Mouse (Mus musculus) erythroblast, adult 5-6 weeks (primary cell): Measurements from ENCODE around the gene Ttc3. TPM values are rescaled to one million over a fixed set of nuclear protein-coding genes. Genes with fewer than 3 reads are reported as not detected.
"Not testable (repeated sequence)": the region's sequence is repeated elsewhere in the genome, so short reads cannot be mapped to it uniquely, and the experiment has no call there.

Source experiments
- ATAC-seq: replicated peaks from 2 replicates; pipeline ENCODE4 v1.8.0; 2016; ENCODE audit warnings: moderate number of reproducible peaks, mild to moderate bottlenecking, moderate TSS enrichment, inconsistent platforms; ENCODE audit not compliant: poor library complexity, low FRiP score, severe bottlenecking
- total RNA-seq, 2 experiments: library from RNA; stranded (forward) in 1 of 2; stranded (reverse) in 1 of 2; fragments of 150-400 nt in 1 of 2; fragments of 200-764, 138-1000 nt in 1 of 2; gene quantifications; 2 replicates each; pipeline versions ENCODE4 v1.2.3 to v1.2.4; 2015 to 2017; ENCODE audit warnings: low replicate concordance in 2 of 2

Gene Ttc3
- total RNA-seq, 2 experiments from 2014 or later = 12.4 to 13.6 TPM

GRCm38 (mm10) chr16:94412760-94413159 is 42.3 kb downstream of the Ttc3 start:
- no peak for ATAC-seq

- no peak for ATAC-seq
Measured at GRCm38 (mm10) chr16:94414151-94414550, 43.7 kb downstream of the Ttc3 start.

- no peak for ATAC-seq
Measured at GRCm38 (mm10) chr16:94420498-94420897, 50.1 kb downstream of the Ttc3 start.

- ATAC-seq = no peak
Measured at GRCm38 (mm10) chr16:94428948-94429347, 58.5 kb downstream of the Ttc3 start.

DNA sequence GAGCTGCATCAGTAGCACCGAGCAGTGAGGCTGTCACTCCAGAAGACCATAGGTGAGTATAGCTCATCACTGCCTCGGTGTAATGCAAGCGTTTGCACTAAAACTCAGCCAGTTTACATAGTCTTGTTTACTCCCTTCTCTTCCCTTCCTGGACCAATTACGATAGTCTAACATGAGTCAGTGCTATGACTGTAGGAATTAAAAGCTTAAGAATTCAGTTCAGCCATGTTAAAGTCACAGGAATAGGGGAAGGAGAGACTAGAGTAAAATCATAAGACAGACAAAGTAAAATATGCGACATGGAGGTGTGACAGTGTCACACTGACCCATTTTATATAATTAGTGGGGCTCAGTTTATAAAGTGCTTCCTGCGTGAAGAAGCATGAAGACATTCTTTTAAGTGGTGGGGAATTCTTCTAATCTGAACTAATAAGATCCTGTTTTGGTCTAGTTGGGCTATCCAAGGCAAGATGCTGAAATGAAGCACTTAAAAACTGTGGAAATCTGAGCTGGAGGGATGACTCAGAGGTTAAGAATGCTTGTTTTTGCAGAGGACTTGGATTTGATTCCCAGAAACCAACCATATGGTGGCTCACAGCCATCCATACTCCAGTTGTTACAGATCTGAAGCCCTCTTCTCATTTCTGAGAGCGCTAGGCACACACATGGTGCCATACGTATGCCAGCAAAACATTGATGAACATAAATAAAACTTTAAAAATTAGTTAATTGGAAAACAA is 65.2 kb downstream of the Ttc3 start:
- no peak for ATAC-seq

DNA sequence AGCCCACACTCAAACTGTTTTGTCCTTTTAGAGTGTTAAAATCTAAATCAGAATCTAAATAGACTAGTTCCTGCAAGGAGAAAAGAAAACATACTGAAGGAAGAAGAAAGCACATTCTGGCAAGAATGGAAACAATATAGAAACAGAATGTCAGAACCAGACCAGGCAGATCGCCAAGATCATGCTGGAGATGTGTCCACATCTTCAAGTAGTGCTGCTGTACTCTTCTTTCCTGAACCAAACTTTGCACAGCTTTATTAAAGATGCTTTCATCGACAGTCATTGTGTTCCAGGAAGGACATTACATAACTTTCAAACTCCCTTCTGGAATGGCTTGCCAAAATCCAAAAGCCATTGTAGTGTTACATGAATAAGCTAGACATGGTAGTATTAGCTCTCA is 66.4 kb downstream of the Ttc3 start:
- no peak for ATAC-seq

- ATAC-seq = no peak
Measured at GRCm38 (mm10) chr16:94441361-94441760, 70.9 kb downstream of the Ttc3 start.

- no peak for ATAC-seq
Measured at GRCm38 (mm10) chr16:94449151-94449550, 78.7 kb downstream of the Ttc3 start.

- ATAC-seq = no peak
Measured at GRCm38 (mm10) chr16:94449632-94450031, 79.2 kb downstream of the Ttc3 start.

DNA sequence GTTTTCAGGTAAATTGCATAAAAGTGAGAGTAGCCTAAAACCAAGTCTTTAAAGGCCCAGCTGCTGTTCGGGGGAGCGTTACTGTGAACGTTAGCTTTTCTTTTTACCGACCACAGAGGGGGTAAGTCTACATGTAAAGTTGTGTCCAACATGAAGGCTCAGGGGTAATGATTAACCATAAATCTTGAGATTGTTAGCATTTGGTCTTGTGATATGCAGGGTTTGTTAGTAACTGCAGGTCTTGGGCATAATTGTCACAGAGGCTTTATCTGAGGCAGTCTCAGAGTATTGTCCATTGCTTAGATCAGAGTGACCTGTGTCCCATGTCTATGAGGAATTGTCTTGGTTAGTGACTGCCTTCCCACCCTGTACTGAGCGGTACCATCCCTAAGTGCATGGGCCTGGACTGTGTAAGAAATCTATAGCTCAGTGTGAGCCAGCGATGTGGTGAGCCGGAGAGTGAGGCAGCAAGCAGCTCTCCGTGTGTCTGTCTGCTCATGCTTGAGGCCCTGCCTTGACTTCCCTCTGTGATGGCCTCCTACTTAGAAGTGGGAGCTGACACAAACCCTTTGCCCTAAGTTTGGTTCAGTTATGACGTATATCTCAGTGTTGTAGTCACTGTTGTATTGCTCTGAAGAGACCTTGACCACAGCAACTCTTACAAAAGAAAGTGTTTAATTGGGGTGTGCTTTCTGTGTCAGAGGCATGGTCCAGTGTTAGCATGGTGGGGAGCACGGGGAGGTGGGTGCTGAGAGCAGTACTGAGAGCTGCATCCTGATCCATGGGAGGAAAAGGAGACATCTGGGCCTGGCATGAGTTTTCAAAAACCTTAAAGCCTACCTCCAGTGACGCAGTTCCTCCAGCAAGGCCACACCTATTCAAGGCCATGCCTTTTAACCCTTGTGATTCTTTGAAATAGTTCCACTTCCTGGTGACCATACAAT is 81.4 kb downstream of the Ttc3 start:
- ATAC-seq = 0 out of 2 replicates have a peak, but pooled peaks have one; percentile 51

DNA sequence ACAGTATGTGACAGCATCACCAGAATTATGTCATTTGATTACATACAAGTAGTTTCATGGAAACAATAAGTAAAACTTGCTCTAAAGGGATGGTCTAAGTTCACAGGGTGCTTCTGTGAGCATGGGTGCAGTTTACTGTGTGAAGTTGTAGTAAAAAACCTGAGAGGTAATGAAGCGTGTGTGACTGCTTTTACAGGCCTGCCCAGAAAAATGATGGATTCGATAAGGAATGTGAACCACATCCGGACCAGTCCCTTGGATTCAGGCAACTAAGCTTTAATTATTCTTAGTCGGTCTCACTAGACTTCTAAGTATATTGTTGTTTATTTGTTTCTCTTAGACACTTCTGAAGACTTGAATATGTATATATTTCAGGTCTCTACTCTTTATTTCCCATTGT is 82.3 kb downstream of the Ttc3 start:
- no peak for ATAC-seq

DNA sequence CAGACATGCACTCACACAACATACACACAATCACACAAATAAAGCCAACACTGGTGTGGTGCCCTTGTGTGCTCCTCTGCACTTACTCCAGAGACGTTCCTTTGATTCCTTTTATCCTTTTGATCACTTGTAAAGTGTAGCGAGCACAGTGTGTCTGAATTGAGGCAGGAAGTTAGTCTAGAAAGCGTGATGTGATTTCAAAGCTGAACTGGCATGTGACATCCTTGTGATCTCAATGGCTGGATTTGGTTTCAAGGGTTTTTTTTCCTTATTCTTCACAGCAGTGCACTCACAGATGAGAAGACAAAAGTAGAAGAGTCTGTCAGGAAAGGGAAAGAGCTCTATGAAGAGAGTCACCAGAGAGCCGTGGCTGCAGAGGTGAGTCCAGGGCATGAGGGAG is 83.7 kb downstream of the Ttc3 start:
- no peak for ATAC-seq

DNA sequence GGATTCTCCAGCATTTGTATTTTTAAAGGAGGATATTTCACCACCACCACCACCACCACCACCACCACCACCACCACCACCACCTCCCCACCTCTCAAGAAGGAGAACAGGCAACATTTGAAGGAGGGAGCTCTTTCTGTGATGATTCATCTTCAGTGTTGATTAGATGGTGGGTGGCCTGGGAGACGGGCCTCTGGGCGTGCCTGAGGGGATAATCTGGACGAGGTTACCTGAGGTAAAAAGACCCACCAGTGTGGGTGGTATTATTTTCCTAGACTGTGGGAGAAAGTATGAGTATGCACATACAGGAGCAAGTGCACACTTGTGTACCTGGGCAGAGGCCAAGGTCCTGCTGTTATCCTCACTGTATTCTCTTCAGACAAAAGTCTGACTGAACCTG is 93.6 kb downstream of the Ttc3 start:
- no peak for ATAC-seq

DNA sequence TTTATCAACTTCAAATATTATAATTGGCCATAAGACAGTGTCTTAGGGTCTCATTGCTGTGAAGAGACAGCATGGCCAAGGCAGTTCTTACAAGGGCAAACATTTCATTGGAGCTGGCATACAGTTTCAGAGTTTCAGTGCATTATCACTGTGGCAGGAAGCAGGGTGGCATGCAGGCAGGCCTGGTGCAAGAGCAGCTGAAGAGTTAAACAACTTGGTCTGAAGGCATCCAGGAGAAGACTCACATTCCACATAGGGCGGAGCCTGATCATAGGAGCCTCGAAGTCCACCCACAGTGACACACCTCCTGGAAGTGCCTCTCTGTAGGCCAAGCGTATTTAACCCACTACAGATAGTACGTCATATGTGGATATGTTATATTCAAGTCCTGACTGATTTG is 95.5 kb downstream of the Ttc3 start:
- ATAC-seq = no peak

- not testable (repeated sequence) for ATAC-seq
Measured at GRCm38 (mm10) chr16:94466317-94466716, 95.9 kb downstream of the Ttc3 start.

DNA sequence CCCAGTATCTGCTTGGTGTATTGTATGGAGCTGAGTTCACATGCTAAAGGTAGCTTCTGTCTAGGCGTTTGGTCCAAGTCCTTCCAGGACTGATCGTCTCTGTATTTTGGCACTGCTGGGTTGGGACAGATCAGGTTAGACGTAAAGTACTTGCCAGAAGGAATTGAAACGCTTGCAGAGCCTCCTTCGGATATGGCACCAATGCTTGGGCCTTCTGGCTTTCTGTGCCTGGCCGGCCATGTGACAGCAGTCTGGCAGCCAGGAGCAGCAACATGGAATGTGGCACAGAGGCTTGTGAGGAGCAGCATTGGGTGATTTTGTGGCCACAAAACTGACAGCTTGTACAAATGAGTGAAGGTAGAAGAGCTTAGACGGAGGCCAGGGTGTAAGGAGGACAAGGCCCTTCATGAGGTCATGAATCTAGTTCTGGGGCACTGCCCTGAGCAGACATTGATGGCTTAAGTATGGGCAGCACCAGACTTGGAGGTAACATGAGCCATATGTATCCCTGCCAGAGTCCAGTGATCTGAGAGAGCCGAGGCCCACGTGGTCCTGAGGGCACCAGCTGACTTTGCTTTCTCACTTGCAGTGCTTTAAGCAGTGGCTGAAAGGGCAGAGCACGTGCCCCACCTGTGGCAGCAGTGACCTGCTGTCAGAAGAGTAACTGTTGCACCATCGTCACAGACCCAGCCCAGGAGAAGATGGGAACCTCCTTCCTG is 97.1 kb downstream of the Ttc3 start:
- ATAC-seq = no peak

DNA sequence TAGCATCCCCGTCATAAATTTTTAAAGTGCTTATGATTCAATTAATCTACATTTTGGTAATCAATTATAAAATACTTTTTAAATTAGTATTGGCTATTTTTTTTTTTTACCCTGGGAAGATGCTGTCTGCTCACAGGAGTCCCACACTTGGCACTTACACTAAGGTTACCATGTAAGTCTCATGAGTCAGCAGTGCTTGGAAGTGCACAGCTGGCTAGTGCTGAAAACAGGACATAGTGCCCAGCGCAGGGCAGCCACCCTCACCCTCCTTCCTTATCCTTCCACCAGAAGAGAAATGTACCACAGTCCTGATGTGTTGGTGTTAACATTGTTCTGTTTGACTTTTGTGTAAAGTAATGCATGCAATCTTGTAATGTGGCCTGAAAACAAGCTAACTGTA is 98.0 kb downstream of the Ttc3 start:
- ATAC-seq = no peak

GRCm38 (mm10) chr16:94472515-94472951 is 102.1 kb downstream of the Ttc3 start:
- ATAC-seq = no peak

DNA sequence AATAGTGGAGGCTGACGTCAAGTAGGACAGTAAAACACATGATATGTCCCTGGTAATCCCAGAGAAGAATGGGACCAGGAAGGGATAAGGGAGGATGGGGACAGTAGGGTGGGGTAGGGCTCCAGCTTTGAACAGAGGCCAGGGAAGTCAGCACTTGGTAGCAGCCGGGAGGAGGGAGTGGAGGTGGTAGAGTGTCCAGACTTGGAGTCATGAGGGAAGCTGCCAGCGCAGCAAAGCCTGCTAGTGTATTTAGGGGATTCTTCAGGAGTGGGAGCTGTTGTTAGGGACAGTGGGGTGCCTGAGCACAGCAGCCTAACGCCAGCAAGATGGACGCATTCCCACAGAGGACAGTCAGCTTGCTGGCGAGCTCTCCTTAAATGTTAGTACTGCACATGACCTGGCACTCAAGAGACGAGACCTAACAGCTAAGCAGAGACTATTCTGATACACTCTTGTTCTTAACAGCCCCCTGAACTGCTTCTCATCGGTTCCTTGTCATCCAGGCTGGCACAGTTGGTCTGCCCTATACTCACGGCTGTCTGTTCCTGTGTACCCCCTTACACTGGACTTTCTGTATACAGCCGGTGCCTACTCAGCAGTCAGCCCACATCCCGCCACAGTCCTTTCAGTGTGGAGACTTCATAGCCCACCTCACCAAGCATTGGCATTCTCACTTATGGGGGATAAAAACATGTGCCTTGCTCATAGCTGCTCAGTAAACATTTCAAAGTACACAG is 102.8 kb downstream of the Ttc3 start:
- 0 out of 2 replicates have a peak, but pooled peaks have one; percentile 33 for ATAC-seq
